18 mouse cellular contexts compared by ENCODE assay signal in the genomic region with DNA sequence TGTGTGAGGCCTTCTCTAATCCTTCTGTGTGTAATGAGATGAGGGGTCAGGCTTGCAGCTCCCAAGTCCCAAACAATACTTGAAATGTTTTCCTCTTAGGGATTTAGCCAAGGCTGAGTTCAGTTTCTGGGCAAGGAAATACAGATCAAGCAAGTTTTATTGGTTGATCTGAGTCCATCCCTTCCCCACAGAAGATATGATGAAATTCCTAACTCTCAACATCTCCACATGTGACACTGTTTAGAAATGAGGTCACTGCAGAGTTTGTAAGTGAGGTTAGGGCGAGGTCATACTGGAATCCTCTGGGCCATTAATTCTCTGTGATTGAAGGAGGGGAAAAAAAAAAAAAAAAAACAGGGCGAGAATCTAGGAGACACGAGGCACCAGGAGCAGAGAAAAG.
DNase-seq lines count a peak whose midpoint lies in the region; ATAC-seq and TF ChIP-seq lines count a peak whose summit lies in the region.
"Had no signal": no experiment of that assay in that cellular context is flagged by ENCODE, and none has a peak within 500 bp of the region (broad histone marks: within the 10 kb centered on the region; RNA-seq: fewer than 3 reads in every experiment).

No protein-coding gene starts in this region.

- no peak for DNase-seq in gastrocnemius, adult 2 months
- no peak for DNase-seq in gastrocnemius, postnatal 36 days
- no peak for DNase-seq in kidney, postnatal 10 days
- peak; percentile 15 for DNase-seq in retina, postnatal 1 day
- no peak for DNase-seq in retina, embryonic 14.5 days (ENCODE audit: low spot score)
- DNase-seq in T-cell, adult 2 months (ENCODE audit: low spot score): no peak
- no peak for DNase-seq in layer of hippocampus, adult 8-10 months (ENCODE audit: low spot score in 2 of 2)
- DNase-seq: adrenal gland, postnatal 14 days; cerebellum, adult 8-10 months; spleen, adult 18-20 months; thymus, postnatal 25 days had no signal

- H3K4me3 ChIP-seq in gastrocnemius, adult 2 months: no peak overlapping the region
- H3K4me3 ChIP-seq in kidney, embryonic 15.5 days (replicated peaks): no peak overlapping the region
- H3K4me3 ChIP-seq: embryonic facial prominence, embryonic 15.5 days; forebrain, embryonic 13.5 days; intestine, embryonic 15.5 days; liver, embryonic 15.5 days; neural tube, embryonic 13.5 days had no signal

- intact Hi-C loops in gastrocnemius, adult 2 months (cut with DNase I): no loop called here
- intact Hi-C loops in gastrocnemius, postnatal 36 days (cut with DNase I): no loop called here

- 0 out of 2 replicates have a peak, but pooled peaks have one; percentile 22 for ATAC-seq in kidney, embryonic 15.5 days (replicated peaks; ENCODE audit: low FRiP score)
- ATAC-seq: forebrain, embryonic 13.5 days; intestine, embryonic 15.5 days; midbrain, embryonic 16.5 days had no signal

- no peak for TF ChIP-seq CTCF in gastrocnemius, adult 2 months (IDR thresholded peaks at IDR 0.05)

- no peaks in the 10 kb centered on the region for H3K27me3 ChIP-seq in kidney, embryonic 15.5 days
- H3K27me3 ChIP-seq: embryonic facial prominence, embryonic 15.5 days; forebrain, embryonic 13.5 days; intestine, embryonic 15.5 days; liver, embryonic 15.5 days; neural tube, embryonic 13.5 days had no signal

- H3K27ac ChIP-seq in gastrocnemius, adult 2 months: peak overlapping the region; percentile 38; the same call in 1 of the 2 replicates
- H3K27ac ChIP-seq in kidney, embryonic 15.5 days: no peak overlapping the region
- H3K27ac ChIP-seq: embryonic facial prominence, embryonic 15.5 days; forebrain, embryonic 13.5 days; intestine, embryonic 15.5 days; liver, embryonic 15.5 days; neural tube, embryonic 13.5 days had no signal

- H3K4me2 ChIP-seq in kidney, embryonic 15.5 days: no peak overlapping the region
- H3K4me2 ChIP-seq: embryonic facial prominence, embryonic 15.5 days; forebrain, embryonic 13.5 days; intestine, embryonic 15.5 days; liver, embryonic 15.5 days; neural tube, embryonic 13.5 days had no signal

- H3K9me3 ChIP-seq in kidney, embryonic 15.5 days (replicated peaks): no peaks in the 10 kb centered on the region
- H3K9me3 ChIP-seq: embryonic facial prominence, embryonic 15.5 days; forebrain, embryonic 13.5 days; intestine, embryonic 15.5 days; liver, embryonic 15.5 days; neural tube, embryonic 13.5 days had no signal

- peaks cover 8% of the 10 kb centered on the region for H3K4me1 ChIP-seq in kidney, embryonic 15.5 days
- H3K4me1 ChIP-seq: embryonic facial prominence, embryonic 15.5 days; forebrain, embryonic 13.5 days; intestine, embryonic 15.5 days; liver, embryonic 15.5 days; neural tube, embryonic 13.5 days had no signal

- no peak overlapping the region for H3K9ac ChIP-seq in kidney, embryonic 15.5 days
- H3K9ac ChIP-seq: embryonic facial prominence, embryonic 15.5 days; forebrain, embryonic 13.5 days; intestine, embryonic 15.5 days; liver, embryonic 15.5 days; neural tube, embryonic 13.5 days had no signal

- H3K36me3 ChIP-seq in kidney, embryonic 15.5 days: no peaks in the 10 kb centered on the region
- H3K36me3 ChIP-seq: embryonic facial prominence, embryonic 15.5 days; intestine, embryonic 15.5 days; liver, embryonic 15.5 days; neural tube, embryonic 13.5 days had no signal

- 19% methylated on average over 3 of the region's 3 CpGs for WGBS in kidney, embryonic 15.5 days
